In the genomic region with DNA sequence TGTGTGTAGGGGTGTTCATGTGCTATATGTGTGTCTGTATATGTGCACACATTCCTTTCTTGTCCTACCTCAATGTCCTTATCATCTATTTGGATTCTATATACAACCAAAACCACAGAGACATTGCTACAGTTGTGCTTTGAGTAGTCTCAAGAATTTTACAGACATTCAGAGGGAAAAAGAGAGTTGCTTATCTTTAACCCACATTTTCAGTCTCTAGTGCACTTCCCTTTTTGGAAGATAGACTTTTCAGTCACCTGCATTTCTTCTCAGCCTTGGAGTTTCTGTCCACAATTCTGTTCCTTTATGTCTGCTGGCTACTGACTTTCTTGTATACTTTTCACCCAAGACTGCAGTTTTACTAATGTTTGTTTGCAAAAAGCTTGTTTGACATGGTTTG, we compare ENCODE assay signal across 27 mouse cellular contexts.
DNase-seq lines count a peak whose midpoint lies in the region; ATAC-seq lines count a peak whose summit lies in the region.
"Had no signal": no experiment of that assay in that cellular context is flagged by ENCODE, and none has a peak within 500 bp of the region (broad histone marks: within the 10 kb centered on the region; RNA-seq: fewer than 3 reads in every experiment).

No protein-coding gene starts in this region.

- H3K4me1 ChIP-seq in midbrain, embryonic 11.5 days (ENCODE audit: control insufficient read depth, insufficient read depth, low read length) = no peaks in the 10 kb centered on the region
- H3K4me1 ChIP-seq: embryonic facial prominence, embryonic 10.5 days; embryonic facial prominence, embryonic 13.5 days; forebrain, embryonic 12.5 days; hindbrain, embryonic 10.5 days; hindbrain, embryonic 13.5 days; intestine, embryonic 15.5 days had no signal

- H3K36me3 ChIP-seq in midbrain, embryonic 11.5 days (ENCODE audit: control insufficient read depth, insufficient read depth, low read length) = no peaks in the 10 kb centered on the region
- H3K36me3 ChIP-seq: embryonic facial prominence, embryonic 10.5 days; embryonic facial prominence, embryonic 13.5 days; forebrain, embryonic 12.5 days; forebrain, embryonic 15.5 days; hindbrain, embryonic 10.5 days; hindbrain, embryonic 13.5 days; intestine, embryonic 15.5 days had no signal

- no peaks in the 10 kb centered on the region for H3K27me3 ChIP-seq in midbrain, embryonic 11.5 days (ENCODE audit: control insufficient read depth, insufficient read depth, low read length)
- H3K27me3 ChIP-seq: embryonic facial prominence, embryonic 13.5 days; forebrain, embryonic 12.5 days; forebrain, embryonic 15.5 days; hindbrain, embryonic 13.5 days; intestine, embryonic 15.5 days; Patski had no signal

- no peak overlapping the region for H3K4me3 ChIP-seq in midbrain, embryonic 11.5 days (ENCODE audit: low read depth, low read length)
- H3K4me3 ChIP-seq: embryonic facial prominence, embryonic 10.5 days; embryonic facial prominence, embryonic 13.5 days; erythroblast, embryonic 14.5 days; forebrain, embryonic 12.5 days; forebrain, embryonic 15.5 days; hindbrain, embryonic 10.5 days; hindbrain, embryonic 13.5 days; intestine, embryonic 15.5 days had no signal

- DNase-seq in 416B (ENCODE audit: low read depth) = peak; percentile 9
- DNase-seq in MEL-GATA-1-ER (ENCODE audit: extremely low read depth, low read depth) = peak; percentile 13
- no peak for DNase-seq in midbrain, embryonic 11.5 days (ENCODE audit: low spot score, missing footprints)
- no peak for DNase-seq in kidney, postnatal 10 days
- no peak for DNase-seq in embryo, embryonic 10 days (ENCODE audit: low spot score)
- DNase-seq: adrenal gland, postnatal 10 days; adrenal gland, postnatal 36 days; B cell, adult 2 months; cerebellum, adult 18-20 months; cerebellum, adult 9-10 months; cerebellum, postnatal 14 days; embryo, embryonic 11 days; gastrocnemius, postnatal 10 days; gastrocnemius, postnatal 36 days; heart, adult 11 months had no signal

- H3K9ac ChIP-seq in midbrain, embryonic 11.5 days (ENCODE audit: low read length) = no peak overlapping the region
- H3K9ac ChIP-seq: embryonic facial prominence, embryonic 13.5 days; forebrain, embryonic 12.5 days; forebrain, embryonic 15.5 days; hindbrain, embryonic 13.5 days; intestine, embryonic 15.5 days had no signal

- no peak overlapping the region for H3K27ac ChIP-seq in midbrain, embryonic 11.5 days (ENCODE audit: low read depth, low read length)
- H3K27ac ChIP-seq: embryonic facial prominence, embryonic 10.5 days; embryonic facial prominence, embryonic 13.5 days; forebrain, embryonic 12.5 days; forebrain, embryonic 15.5 days; hindbrain, embryonic 10.5 days; hindbrain, embryonic 13.5 days; intestine, embryonic 15.5 days had no signal

- ATAC-seq in hematopoietic stem cell, adult 5-6 weeks (replicated peaks in 1 of 2; ENCODE audit: insufficient read depth in 1 of 2, low FRiP score in 2 of 2, low TSS enrichment in 1 of 2, low read depth in 1 of 2, poor library complexity in 2 of 2, severe bottlenecking in 2 of 2) = peak; percentile 36 to 52; a peak in 2 of 4 replicates
- ATAC-seq in midbrain, embryonic 11.5 days (ENCODE audit: low FRiP score) = no peak
- ATAC-seq: forebrain, embryonic 15.5 days; hindbrain, embryonic 16.5 days; intestine, embryonic 15.5 days; Patski had no signal

- no peaks in the 10 kb centered on the region for H3K9me3 ChIP-seq in midbrain, embryonic 11.5 days (ENCODE audit: control insufficient read depth, low read length)
- H3K9me3 ChIP-seq: embryonic facial prominence, embryonic 10.5 days; embryonic facial prominence, embryonic 13.5 days; forebrain, embryonic 12.5 days; forebrain, embryonic 15.5 days; hindbrain, embryonic 10.5 days; hindbrain, embryonic 13.5 days; intestine, embryonic 15.5 days had no signal

- H3K4me2 ChIP-seq in midbrain, embryonic 11.5 days = no peak overlapping the region
- H3K4me2 ChIP-seq: embryonic facial prominence, embryonic 13.5 days; forebrain, embryonic 12.5 days; forebrain, embryonic 15.5 days; heart, embryonic 11.5 days; hindbrain, embryonic 13.5 days; intestine, embryonic 15.5 days had no signal

Comparison
In these comparisons a context has a peak if more than half of its experiments do, and no peak if none do; other contexts are left out.
1. DNase-seq: peak in 416B (single experiment) and MEL-GATA-1-ER (single experiment); none in midbrain, embryonic 11.5 days (single experiment), kidney, postnatal 10 days (single experiment) and embryo, embryonic 10 days (single experiment).